Mouse (Mus musculus): ENCODE measurements around the gene Tasp1.

- TF ChIP-seq CTCF (IDR thresholded peaks at IDR 0.05; ENCODE audit: low read depth): no peak
- TF ChIP-seq EP300 (IDR thresholded peaks at IDR 0.05; ENCODE audit: low read depth): no peak
Observed at GRCm38 (mm10) chr2:140036854-140037253, 29.8 kb downstream of the Tasp1 start.

All from liver, embryonic 14.5 days (tissue).